Mouse (Mus musculus): ENCODE results near the gene Csk. TPM values are rescaled to one million over a fixed set of nuclear protein-coding genes. Genes with fewer than 3 reads are reported as not detected.

Csk gene
- total RNA-seq, 2 experiments from 2014 or later: 91.3 to 92.4 TPM

DNA sequence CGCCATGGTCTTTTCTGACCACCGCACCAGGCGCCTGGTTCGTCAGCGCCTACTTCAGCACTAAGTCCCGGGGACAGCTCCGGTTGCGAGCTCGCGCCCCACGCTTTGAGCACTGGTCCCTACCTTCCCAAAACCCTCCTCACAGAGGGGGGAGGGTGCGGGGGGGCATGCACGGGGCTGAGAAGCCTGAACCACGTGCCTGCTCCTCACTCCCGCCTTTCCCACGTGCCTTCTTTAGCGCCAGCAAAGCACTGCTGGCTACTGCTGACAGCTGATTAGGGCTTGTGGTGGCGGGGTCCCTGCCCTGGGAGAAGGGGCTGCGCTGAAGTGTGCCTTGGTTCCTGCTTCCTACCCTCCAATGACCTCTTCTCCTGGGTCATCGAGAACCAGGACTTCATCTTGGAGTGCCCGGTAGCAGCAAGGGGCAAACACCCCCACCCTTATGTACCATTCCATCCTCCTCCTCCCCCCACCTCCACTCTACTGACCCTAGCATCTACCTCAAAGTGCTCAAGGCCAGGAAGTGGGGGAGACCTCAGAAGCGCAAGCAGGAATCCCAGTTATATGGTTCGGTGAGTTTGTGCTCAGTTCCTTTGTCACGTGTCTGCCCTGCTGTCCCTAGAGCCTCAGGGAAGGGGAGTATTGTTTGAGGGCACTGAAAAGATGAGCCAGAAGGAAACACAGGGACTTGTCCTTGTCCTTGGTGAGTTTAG lies 47.1 kb downstream of the Csk start, which contains the start of gene Cplx3:
Cplx3 (minus strand) TSS at position 143 of the 713 bp plus-strand sequence.
- no peak for DNase-seq (ENCODE audit: low spot score in 2 of 2)

DNA sequence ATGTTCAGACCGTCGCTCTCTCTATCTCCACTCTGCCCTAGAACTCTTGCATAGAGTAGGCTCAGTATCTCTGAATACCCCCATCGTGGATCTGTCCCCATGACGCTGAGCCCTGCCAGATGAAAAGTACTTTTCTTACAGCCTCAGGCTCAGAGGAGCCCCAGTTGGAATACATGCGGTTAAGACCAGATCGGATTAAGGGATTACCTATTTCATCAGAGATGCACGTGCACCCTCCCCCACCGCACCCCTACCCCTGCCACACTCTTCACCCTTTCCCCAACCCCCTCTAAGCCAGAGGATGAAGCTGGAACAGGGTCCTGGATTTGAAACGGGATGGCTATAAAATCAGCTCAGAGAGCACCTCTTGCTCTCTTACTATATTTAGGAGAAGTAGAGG lies 47.9 kb downstream of the Csk start:
- DNase-seq (ENCODE audit: low spot score in 2 of 2): no peak

DNA sequence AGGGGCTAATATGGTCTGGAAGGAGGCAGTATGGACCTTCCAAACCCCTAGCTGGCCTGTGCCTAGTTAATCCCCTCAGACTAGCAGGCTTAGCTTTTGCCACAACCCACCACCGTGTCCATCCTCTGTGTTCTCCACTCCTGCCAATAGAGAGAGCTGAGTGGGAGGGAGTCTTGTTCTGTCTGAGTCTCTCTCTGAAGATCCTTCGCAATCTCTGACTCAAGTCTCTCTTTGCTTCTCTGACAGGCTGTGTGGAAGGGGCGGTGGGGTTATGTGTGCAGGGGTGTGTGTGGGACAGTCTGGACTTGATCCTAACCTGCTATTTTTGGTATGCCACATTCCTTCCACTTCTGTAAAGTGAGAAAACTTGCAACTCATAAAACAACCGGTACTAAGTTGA lies 48.6 kb downstream of the Csk start:
- no peak for DNase-seq (ENCODE audit: low spot score in 2 of 2)

DNA sequence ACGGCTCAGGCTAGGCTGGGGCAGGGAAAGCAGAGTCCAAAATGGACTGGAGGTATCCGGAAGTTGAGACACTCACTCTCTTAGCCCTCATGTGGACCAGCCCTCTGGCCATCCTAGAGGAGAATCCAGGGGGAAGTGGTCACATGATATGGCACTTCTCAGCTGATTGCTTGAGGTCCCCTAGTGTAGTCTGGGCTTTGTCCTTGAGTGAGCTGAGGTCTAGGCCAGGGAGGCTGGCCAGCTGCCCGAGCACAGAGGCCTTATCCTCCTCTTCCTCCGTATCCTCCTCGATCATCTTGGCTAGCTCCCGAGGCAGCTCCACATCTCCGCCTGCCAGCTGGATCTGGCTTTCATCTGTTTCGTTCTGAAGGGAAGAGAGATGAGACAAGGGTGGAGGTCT lies 51.3 kb downstream of the Csk start:
- no peak for DNase-seq (ENCODE audit: low spot score in 2 of 2)

DNA sequence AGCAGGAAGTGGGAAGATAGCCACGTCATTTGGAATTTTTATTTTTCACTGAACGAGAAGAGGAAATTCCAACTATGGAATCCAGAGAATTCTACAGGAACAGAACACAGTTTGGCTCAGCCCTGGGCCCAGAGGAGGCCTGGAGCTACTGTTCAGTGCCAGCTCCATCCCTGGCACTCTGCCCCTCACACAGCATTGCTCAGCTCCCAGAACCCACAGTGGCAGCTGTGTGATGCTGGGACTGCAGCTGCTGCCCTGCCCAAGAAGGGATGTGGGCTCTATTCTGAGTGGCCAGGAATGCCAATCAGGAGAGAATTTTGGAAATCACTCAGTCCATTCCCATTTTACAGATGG lies 52.1 kb downstream of the Csk start:
- DNase-seq (ENCODE audit: low spot score in 2 of 2): no peak

DNA sequence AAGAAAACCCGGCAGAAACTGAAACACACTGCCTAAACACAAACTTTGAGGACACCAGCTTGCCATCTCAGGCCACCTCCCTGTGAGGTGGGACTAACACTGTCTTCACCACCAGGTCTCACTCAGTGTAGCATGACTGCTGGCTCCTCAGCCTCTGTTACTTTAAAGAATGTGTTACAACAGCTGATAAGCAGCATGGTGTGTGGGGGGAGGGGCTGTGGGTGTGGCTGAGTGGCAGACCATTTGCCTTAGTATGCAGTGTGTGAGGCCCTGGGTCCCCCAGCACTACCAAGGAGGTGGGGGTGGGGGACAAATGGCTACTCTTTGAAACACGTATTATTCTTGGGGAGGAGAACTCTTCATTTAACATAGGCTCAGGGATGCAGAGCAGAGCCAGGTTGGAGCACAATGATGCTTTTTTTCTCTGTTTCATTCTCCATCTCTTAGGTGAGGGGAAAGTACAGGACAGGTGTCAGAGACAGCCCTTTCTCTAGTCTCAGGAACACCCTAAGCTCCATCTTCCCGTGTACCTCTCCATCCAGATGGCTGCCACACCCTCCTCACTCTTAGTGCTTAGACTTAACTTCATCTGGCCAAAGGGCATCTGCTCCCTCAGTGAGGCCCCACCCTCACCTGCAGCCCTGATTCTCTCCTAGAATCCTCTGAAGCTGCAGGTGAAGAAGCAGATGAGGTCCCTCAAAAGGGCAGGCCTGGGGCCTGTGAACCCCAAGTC lies 52.6 kb downstream of the Csk start:
- no peak for DNase-seq (ENCODE audit: low spot score in 2 of 2)

DNA sequence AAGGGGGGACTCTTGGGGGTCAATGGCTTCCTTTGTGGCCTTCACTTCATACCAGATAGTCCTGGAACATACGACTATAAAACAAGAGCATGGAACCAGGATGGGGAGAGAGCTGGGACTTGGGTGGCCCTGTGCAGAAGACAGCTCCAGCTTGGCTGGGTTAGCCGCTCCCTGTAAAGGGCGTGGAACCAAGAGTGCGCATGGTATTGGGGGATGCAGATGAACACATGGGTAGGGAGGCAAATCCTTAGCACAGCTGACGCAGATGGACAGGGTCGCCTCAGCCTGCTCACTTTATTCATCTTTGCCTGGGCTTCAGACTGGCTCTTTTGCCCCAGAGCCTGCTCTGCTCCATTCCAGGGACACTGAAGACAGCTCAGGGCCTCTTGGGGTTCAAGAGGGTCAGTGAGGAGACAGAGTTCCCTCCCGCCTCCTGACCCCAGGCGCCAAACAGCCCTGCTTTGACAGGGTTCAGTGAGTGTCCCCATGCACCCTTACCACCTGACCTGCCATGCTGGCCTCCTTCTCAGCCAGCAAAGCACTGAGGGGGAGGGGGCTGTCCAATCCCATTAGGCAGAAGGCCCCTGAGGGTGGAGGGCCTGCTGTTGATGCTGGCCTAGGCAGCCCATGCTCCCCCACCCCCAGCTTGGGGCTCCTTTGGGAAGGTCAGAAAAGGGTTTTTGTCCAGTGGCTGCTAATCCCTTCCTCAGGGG lies 54.4 kb downstream of the Csk start:
- DNase-seq (ENCODE audit: low spot score in 2 of 2): no peak

DNA sequence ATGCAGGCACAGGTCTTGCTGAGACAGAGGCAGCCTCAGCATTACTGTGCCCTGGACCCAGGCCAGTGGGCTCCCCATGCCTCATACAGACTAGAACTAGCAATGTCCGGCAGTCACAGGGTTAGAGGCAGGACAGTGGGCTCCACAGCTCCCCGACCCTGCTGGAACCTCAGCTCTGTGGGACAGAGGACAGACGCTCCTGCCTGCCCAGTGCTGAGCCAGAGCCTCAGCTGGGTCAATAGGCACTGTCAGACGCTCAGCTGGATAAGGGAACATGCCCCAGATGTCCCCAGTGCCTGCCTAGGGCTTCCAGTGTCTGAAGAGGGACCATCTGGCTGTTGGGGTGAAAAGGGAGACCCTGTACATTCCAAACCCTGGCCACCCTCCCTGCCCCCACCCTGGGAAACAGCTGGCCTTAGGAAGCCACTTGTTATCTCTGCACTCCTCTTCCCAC lies 55.5 kb downstream of the Csk start:
- DNase-seq (ENCODE audit: low spot score in 2 of 2): no peak

DNA sequence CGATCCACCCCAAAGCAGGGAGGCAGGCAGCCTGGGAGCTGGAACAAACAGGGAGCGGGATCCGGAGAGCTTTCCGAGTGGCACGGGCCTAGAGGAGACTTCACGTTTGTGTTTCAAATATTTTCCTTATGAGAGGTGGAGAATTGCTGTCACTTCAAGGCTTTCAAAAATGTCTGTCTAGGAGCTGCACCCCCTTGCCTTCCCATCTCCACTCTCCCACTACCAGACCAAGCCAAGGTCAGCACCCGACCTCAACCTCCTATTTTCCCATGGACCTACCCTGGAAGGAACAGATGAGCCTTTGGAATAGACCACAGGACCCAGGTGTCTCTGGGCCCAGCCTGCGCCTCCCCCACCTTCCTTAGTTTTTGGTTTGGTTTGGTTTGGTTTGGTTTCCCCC lies 56.2 kb downstream of the Csk start:
- no peak for DNase-seq (ENCODE audit: low spot score in 2 of 2)

DNA sequence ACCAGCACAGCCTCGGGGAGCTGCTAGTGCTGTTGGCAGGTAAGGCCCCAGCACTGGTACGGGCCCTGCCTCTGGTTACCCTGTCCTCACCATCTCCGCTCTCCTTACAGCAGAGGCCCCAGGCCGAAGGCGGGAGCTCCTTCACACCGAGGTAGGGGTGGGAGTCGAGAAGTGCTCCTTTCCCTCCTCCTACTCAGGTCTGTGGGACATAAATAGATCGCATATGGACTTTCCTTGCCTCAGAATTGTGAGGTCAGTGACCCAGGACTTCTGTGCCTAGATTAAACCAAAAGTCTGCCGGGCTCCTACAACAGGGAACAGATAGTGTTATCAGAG lies 59.3 kb downstream of the Csk start:
- no peak for DNase-seq (ENCODE audit: low spot score in 2 of 2)

DNA sequence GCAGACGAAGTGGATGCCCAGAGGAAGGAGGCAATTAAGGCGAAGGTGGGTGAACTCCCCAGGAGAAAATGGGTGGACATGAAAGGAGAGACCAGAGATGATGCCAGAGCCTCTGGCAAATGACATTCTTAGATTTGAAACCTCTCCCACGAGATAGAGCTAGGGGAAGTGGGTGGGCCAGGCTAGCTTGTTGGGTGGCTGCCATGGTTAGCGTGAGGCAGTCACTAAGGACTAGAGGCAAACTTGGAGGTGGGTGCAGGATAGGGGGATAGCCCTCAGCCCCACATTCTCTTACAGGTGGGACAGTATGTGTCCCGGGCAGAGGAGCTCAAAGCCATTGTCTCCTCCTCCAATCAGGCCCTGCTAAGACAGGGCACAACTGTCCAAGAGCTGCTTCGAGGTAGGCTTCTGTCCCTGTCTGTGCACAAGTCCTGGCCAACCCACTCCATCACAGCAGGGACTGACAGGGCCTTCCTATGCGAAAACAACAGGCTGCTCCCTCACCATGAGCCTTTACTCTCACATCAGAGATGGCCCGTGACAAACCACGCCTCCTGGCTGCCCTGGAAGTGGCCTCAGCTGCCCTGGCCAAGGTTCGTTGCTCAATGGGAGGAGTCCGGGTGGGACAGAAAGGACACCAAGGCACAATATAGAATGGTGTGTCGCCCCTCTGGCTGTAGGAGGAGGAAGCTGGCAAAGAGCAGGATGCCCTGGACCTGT lies 59.8 kb downstream of the Csk start:
- no peak for DNase-seq (ENCODE audit: low spot score in 2 of 2)

DNA sequence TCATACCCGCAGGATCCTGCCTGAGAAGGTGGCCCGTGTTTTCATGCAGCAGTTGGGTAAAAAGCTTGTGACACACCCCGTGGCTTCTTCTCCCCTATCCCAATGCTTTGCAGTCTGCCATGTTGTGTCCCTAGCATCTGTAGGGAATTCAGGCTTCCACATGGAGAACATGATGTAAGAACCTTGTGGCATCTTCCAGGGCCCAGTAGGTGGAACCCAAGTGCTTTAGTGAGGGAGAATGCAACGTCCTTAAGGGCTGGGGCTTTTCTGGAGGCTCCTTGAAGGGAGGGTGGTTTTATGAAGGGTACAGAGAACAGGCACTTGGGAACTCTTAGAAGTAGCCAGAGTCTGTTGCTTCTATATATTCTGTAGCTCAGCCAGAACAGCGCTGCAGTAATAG lies 62.7 kb downstream of the Csk start:
- DNase-seq (ENCODE audit: low spot score in 2 of 2): no peak

DNA sequence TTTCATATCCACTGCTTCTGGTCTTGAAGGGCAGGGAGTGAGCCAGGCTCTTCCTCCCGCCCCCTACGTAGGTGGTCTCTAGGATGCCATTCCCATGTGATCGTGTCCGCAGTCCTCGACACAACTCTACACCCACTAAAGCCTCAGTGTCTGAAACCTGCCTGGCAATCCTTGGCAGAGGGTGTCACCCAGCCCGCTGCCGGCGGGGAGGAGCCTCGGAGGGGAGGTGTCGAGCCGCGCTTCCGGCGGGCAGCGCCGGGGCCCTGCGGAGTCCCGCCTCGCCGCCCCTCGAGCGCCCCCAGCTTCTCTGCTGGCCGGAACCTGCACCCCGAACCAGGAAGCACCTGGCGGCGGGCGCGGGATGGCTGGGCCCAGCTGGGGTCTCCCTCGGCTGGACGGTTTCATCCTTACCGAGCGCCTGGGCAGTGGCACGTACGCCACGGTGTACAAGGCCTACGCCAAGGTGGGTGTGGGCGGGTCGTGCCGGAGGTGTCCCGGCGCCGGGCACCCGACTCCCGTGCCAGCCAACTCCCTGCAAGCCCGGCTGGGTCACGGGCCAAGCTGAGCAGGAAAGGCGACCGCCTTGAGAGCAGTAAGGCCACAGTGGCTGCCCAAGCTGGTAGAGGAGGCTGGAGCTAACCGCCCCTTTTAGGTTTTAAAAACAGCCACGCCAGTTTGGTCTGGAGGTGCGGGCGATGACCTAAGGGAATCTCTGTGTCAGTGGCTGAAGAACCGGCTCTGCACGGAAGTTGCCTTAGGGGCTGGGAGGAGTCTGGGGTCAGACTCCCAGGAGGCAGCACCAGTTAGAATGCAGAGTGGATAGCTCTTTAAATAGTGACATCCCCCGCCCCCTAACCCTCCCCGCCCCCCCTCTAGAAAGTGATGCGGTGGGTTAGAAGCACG lies 64.0 kb downstream of the Csk start, which contains the start of gene Ulk3:
Ulk3 (plus strand) TSS at position 229 of the 903 bp plus-strand sequence.
- peak; percentile 53 to 65 for DNase-seq (ENCODE audit: low spot score in 2 of 2)

DNA sequence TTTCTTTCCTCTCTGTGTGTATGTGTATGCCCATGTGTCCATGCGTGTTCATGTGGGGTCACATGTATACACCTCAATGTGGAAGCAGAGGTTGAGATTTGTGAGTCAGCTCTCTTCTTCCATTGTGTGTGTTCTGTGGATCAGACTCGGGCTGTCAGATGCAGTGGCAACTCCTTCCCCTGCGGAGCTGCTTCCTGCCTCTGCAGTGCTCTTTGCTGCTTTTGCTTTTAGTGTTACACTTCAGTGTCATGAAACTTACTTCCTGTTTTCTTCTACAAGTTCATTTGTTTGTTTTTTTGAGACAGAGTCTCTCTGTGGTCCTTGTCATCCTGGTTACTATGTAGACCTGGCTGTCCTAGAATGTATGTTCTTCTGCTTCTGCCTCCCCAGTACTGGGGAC lies 68.4 kb downstream of the Csk start:
- DNase-seq (ENCODE audit: low spot score in 2 of 2): no peak

DNA sequence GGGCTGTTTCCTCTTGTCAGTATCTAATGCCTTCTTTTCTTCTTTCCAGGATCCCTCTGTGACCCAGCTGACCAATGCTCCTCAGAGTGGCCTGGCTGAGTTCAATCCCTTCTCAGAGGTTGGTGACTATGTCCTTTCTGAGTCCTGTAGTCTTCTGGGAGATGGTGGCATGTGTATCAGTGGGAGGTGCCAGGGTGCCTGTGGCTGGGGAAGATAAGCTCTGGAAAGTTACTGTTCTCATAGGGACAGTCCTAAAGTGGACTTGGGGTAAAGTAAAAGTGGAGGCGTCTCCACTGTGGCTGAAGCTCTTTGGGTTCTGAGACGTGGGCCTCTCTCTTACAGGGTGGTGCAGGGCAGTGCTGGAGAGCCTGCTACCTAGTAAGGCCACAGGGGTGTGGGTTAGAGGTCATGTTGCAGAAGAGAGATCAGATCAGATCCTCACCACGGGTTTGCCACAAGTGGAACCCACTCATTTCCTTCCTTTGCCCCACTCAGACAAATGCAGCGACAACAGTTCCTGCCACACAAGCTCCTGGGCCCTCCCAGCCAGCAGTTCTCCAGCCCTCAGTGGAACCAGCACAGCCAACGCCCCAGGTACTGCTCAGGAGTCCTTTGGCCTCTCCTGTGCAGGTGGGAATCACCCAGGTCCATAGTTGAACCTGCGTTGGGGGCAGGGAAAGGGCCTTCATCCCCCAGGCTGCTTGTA lies 76.1 kb downstream of the Csk start:
- DNase-seq (ENCODE audit: low spot score in 2 of 2): no peak

Other genes starting within 250 kb of the Csk start
- 10 to 100 TPM; 22.4 to 25.1 TPM for gene Ppcdc, start 213.5 kb downstream of the Csk start, total RNA-seq (2021)
- gene Scamp5, start 185.6 kb downstream of the Csk start, total RNA-seq (2021): 10 to 100 TPM; 27.7 to 29.8 TPM
- gene Rpp25, start 149.6 kb downstream of the Csk start, total RNA-seq (2021): 1 to 10 TPM; 6.2 to 6.9 TPM
- 100 to 1,000 TPM; 381 to 426 TPM for gene Cox5a, start 132.4 kb downstream of the Csk start, total RNA-seq (2021)
- 10 to 100 TPM; 23.5 to 27.3 TPM for gene Fam219b, start 116.1 kb downstream of the Csk start, total RNA-seq (2021)
- gene Mpi, start 100.9 kb downstream of the Csk start, total RNA-seq (2021): 10 to 100 TPM; 50.7 to 55.7 TPM
- gene Scamp2, start 92.7 kb downstream of the Csk start, total RNA-seq (2021): 10 to 100 TPM; 63.4 to 72.2 TPM
- gene Ulk3, start 64.2 kb downstream of the Csk start, total RNA-seq (2021): 10 to 100 TPM; 23.4 to 29.2 TPM
- gene Cplx3, start 47.4 kb downstream of the Csk start, total RNA-seq (2021): not detected
- not detected for gene Lman1l, start 32.9 kb downstream of the Csk start, total RNA-seq (2021)
- gene Cyp1a2, start 30.1 kb upstream of the Csk start, total RNA-seq (2021): 1 to 10 TPM in 1 of 2 experiments, not detected in 1; 8.7 TPM
- under 1 TPM in 1 of 2 experiments, not detected in 1; 0.31 TPM for gene Cyp1a1, start 34.3 kb upstream of the Csk start, total RNA-seq (2021)
- 10 to 100 TPM; 19.0 to 20.4 TPM for gene Edc3, start 54.9 kb upstream of the Csk start, total RNA-seq (2021)
- 10 to 100 TPM; 72.6 to 82.5 TPM for gene Clk3, start 112.2 kb upstream of the Csk start, total RNA-seq (2021)
- gene Arid3b, start 183.2 kb upstream of the Csk start, total RNA-seq (2021): 1 to 10 TPM; 4.1 to 6.3 TPM